Mouse (Mus musculus) intestine, embryonic 14.5 days (tissue): ENCODE measurements at regions not wholly inside any gene's neighbourhood (a gene's known extent, or its start where the extent isn't known, plus 50 kb on each side); places are given as distances from the start of the nearest gene placed in this dataset.

Experiments used
- ATAC-seq: fragments of 200-750 bp; cut with Nextera tagmentation; replicated peaks from 2 replicates; pipeline ENCODE4 v1.8.0; 2017; ENCODE audit warnings: low read depth, moderate number of reproducible peaks, moderate TSS enrichment, moderate library complexity; ENCODE audit not compliant: low FRiP score, low TSS enrichment
- DNase-seq: peaks from one replicate; pipeline ENCODE4 v3.0.0-alpha.2; 2018; ENCODE audit warnings: low spot score
- H3K27ac ChIP-seq: fragments of 300-500 bp; sonication (generic); 2 replicates; pipeline ENCODE4 v1.5.1; 2014; ENCODE audit warnings: low read depth, mild to moderate bottlenecking, control low read depth
- H3K27me3 ChIP-seq: fragments of 300-500 bp; sonication (generic); replicated peaks from 2 replicates; pipeline ENCODE4 v1.6.1; 2014; ENCODE audit warnings: low read length, control low read depth; ENCODE audit not compliant: control insufficient read depth, insufficient read depth
- H3K36me3 ChIP-seq: fragments of 300-500 bp; sonication (generic); 2 replicates; pipeline ENCODE4 v1.6.1; 2014; ENCODE audit warnings: low read length, control low read depth; ENCODE audit not compliant: control insufficient read depth, insufficient read depth
- H3K4me1 ChIP-seq: fragments of 300-500 bp; sonication (generic); replicated peaks from 2 replicates; pipeline ENCODE4 v1.6.1; 2014; ENCODE audit warnings: low read length, control low read depth, mixed read lengths; ENCODE audit not compliant: control insufficient read depth, insufficient read depth
- H3K4me2 ChIP-seq: fragments of 300-500 bp; sonication (generic); 2 replicates; pipeline ENCODE4 v1.6.1; 2014; ENCODE audit warnings: low read length
- H3K4me3 ChIP-seq: fragments of 300-500 bp; sonication (generic); 2 replicates; pipeline ENCODE4 v1.5.1; 2014; ENCODE audit warnings: low read depth, low read length, control low read depth, mixed read lengths
- H3K9ac ChIP-seq: fragments of 300-500 bp; sonication (generic); 2 replicates; pipeline ENCODE4 v1.6.1; 2014; ENCODE audit warnings: mild to moderate bottlenecking, low read length
- H3K9me3 ChIP-seq: fragments of 300-500 bp; sonication (generic); 2 replicates; pipeline ENCODE4 v1.6.1; 2016; ENCODE audit warnings: low read length, control low read depth; ENCODE audit not compliant: control insufficient read depth
- WGBS: fragments of 180-500 bp; shearing (Covaris S2); extraction: QIAGEN DNeasy Blood & Tissue Kit; methylation state at CpG from one replicate; pipeline ENCODE4 v1.1.7; 2014; 5-methylcytosine and 5-hydroxymethylcytosine counted together

DNA sequence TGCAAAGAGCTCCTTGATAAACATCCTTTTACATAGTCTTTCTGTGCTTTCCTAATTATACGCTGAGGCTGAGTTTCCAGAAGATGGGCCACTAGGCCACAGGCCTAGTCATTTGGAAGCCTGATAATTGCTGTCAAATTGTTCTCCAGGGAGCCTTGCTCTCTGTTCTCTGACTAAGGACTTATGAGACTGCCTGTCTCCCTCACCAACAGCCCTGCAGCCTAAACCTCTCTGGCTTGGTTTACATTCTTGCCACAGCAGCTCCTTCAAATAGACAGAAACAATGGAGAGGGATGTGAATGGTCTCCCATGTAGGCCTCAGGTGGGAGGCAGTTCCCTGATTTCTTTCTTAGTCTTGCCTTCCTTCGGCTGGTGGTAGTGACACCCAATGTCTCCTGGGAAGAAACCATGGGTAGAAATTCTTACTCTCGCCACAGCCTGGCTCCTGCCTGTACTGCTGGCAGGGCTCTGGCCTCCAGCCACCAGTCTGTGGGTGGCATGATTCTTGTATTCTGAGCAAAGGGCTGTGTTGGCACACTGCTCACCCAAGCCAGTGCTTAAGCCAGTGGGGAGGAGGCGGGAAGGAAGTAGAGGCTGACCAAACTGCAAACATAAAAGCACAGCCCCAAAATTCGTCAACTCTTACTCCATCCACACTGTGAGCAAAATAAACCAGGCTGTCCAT lies 176.2 kb upstream of the Marcks start:
- no peak overlapping the region for H3K27ac ChIP-seq
- 72% methylated on average over 5 of the region's 5 CpGs for WGBS
- H3K36me3 ChIP-seq = no peaks in the 10 kb centered on the region
- ATAC-seq = no peak
- H3K4me2 ChIP-seq = no peak overlapping the region
- no peak overlapping the region for H3K9ac ChIP-seq
- H3K4me3 ChIP-seq = no peak overlapping the region
- H3K27me3 ChIP-seq = no peaks in the 10 kb centered on the region
- no peaks in the 10 kb centered on the region for H3K9me3 ChIP-seq
- DNase-seq = peak; percentile 48
- H3K4me1 ChIP-seq = no peaks in the 10 kb centered on the region

DNA sequence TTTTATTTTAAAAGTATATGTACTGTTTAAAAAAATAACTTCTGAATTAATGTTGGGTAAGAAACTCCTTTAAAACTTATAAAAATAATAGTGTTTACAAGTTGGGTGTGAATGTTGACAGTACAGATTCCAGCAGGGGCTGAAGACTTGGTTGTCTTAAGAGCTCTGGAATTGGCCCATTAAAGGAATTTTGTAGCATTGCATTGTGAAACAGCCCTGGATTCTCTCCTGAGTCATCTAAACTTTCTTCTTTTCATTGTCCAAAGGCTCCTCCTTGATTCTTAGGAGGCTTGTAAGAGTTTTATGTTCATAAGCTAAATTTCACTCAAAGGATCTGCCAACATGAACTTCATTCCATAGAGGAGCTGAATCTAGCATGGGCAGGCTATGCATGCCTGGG lies 174.7 kb upstream of the Marcks start:
- Histone ChIP-seq H3K4me1 (no peaks in the 10 kb centered on the region), H3K9me3 (no peaks in the 10 kb centered on the region), H3K4me2 (no peak overlapping the region), H3K9ac (no peak overlapping the region), H3K4me3 (no peak overlapping the region), H3K27me3 (no peaks in the 10 kb centered on the region), H3K36me3 (no peaks in the 10 kb centered on the region), H3K27ac (no peak overlapping the region)
- DNase-seq (no peak), ATAC-seq (no peak)

DNA sequence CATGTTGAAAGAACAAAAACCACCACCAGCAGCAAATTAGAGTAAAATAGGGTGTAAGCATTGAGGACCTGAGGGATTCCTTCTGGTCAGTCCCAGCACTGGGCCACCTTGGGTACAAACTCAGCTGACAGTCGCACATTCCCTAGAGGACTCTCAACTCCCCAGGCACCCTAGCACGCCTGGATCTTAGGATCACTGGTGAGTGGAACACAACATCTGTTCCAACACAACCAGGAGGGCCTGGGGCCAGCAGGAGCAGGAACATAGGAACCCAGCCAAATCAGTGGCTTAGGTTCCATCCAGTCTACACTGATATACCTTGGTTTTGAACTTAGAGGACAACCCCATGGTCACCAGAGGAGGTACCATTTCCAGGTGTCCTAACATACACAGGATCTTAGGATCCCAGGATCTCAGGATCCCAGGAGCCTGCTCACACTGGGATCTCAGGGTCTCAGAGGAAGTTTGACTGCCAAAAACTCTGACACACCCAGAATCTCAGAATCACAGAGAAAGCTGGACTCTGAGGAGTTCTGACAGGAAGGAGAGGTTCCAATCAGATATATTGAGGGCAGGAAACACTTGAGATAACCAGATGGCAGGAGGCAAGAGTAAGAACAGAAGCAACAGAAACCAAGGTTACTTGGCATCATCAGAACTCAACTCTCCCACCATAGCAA lies 171.7 kb upstream of the Marcks start:
- Histone ChIP-seq H3K9ac (no peak overlapping the region), H3K4me2 (no peak overlapping the region), H3K27ac (no peak overlapping the region), H3K4me1 (no peaks in the 10 kb centered on the region), H3K4me3 (no peak overlapping the region), H3K27me3 (no peaks in the 10 kb centered on the region), H3K36me3 (no peaks in the 10 kb centered on the region), H3K9me3 (no peaks in the 10 kb centered on the region)
- WGBS = 88% methylated on average over 2 of the region's 2 CpGs
- ATAC-seq (no peak), DNase-seq (peak; percentile 35)

DNA sequence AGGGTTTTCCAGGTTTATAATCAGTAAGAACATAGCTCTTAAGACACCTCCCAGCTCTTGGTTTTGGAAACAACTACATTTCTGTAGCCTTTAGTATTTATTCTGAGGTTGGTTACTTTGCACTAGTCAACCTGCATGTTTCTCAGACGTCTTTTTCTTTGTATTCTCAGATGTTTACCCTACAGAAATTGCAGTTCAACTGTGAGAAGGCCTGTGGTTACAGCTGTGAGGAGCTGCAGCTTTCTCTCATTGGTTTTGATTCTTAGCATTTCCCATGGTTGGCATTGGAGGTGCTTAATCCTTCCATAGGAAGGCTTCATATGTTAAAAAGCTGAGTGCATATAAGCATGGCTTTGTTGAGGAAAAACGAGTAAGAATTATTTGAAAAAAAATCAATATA lies 165.9 kb upstream of the Marcks start:
- Histone ChIP-seq H3K27ac (no peak overlapping the region), H3K36me3 (no peaks in the 10 kb centered on the region), H3K9me3 (no peaks in the 10 kb centered on the region), H3K4me3 (no peak overlapping the region), H3K4me1 (no peaks in the 10 kb centered on the region), H3K27me3 (no peaks in the 10 kb centered on the region), H3K9ac (no peak overlapping the region), H3K4me2 (no peak overlapping the region)
- DNase-seq = no peak
- 36% methylated on average over 2 of the region's 2 CpGs for WGBS
- ATAC-seq = no peak

DNA sequence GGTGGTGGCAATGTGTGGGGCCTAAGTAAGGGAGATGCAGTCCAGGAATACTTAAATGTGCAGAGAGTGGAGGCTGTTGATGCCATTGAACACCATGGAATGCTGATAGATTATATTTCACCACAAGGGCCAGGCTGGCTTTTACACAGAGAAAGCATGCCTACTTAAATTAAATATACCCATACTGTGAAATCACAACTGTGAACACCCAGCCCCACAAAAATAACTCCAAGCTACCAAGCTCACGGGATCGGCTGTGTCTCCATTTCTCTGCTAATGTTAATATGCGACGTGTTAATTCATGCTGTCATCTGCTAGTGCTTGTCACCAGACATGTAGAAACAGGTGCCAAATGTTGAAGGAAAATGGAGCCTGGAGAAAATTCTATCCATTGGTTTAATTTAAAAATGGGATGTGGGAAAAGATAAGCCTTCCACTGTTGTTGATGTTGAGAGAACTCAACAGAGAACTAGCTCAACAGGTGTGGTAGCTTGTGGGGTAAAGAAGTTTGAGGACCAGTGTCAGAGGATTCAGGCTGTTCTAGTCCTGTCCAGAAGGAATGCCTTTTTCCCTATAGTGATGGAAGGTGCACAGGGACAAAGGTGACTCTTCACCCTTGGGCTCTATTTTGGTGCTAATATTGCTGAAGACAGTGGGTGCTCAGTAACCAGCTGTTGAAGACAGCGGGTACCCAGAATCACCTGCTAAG lies 161.6 kb upstream of the Marcks start:
- Histone ChIP-seq H3K4me1 (no peaks in the 10 kb centered on the region), H3K4me2 (no peak overlapping the region), H3K27me3 (no peaks in the 10 kb centered on the region), H3K4me3 (no peak overlapping the region), H3K9me3 (no peaks in the 10 kb centered on the region), H3K9ac (no peak overlapping the region), H3K27ac (no peak overlapping the region), H3K36me3 (no peaks in the 10 kb centered on the region)
- no peak for ATAC-seq
- no peak for DNase-seq
- WGBS = 92% methylated on average over 5 of the region's 5 CpGs

DNA sequence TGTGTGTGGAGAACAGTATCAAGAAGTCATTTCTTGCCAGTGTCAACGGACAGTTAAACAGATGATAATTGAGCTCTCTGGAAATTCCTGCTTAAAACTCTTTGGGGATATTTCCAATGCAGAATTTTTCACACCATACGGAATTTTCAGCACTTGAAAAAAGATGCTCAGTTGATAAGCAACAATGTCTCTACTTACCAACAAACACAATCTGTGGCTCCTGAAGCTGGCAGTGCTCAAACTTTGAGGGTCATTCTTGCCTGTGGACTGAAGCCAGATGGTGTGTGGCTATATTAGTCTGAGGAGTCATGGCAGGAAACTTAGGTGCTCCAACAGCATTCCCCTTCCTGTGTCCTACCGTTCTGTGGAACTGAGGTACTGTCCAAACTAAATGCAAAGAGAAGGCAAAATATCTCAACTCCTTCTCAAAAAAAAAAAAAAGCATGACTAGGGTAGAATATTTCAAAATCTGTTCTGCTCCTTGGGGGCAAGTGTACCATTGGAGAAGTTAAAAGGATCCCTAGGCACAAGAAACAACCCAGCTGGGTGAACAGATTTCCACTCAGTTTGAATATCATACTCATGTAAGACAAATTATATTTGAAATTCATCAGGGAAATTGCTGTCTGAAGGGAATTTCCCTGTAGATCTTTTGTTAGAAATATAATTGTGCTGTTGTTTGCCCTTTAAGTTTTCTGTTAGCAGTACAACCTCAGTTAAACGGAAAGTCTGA lies 160.1 kb upstream of the Marcks start:
- Histone ChIP-seq H3K27me3 (no peaks in the 10 kb centered on the region), H3K27ac (0 out of 2 replicates have a peak overlapping the region, but pooled peaks have one; percentile 1), H3K36me3 (no peaks in the 10 kb centered on the region), H3K9ac (no peak overlapping the region), H3K4me3 (no peak overlapping the region), H3K4me1 (no peaks in the 10 kb centered on the region), H3K4me2 (no peak overlapping the region), H3K9me3 (no peaks in the 10 kb centered on the region)
- ATAC-seq (no peak), DNase-seq (no peak)
- 85% methylated on average over 4 of the region's 4 CpGs for WGBS

DNA sequence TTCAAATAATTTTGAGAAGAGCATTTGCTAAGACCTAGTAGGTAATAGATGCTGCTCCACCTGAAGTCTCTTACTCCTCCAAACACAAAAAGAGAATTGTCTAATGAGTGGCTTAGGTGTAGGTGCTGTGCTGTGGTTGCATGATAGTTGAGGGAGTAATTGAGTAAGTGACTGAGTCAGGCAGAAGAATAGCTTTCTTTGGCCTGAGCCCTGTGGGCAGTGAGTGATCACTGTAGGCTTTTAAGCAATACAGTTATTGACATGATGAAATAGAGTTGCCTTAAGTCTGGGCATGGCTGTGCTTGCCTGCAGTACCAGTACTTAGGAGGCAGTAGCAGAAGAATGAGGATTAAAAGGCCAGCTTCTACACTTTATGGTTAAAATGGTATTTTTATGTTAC lies 155.5 kb upstream of the Marcks start:
- H3K4me3 ChIP-seq = no peak overlapping the region
- H3K27me3 ChIP-seq = no peaks in the 10 kb centered on the region
- no peak overlapping the region for H3K9ac ChIP-seq
- ATAC-seq (no peak), DNase-seq (no peak)
- no peaks in the 10 kb centered on the region for H3K4me1 ChIP-seq
- H3K9me3 ChIP-seq = 0 out of 2 replicates have a peak, but pooled peaks cover 3% of the 10 kb centered on the region
- H3K27ac ChIP-seq = no peak overlapping the region
- H3K4me2 ChIP-seq = no peak overlapping the region
- no peaks in the 10 kb centered on the region for H3K36me3 ChIP-seq

DNA sequence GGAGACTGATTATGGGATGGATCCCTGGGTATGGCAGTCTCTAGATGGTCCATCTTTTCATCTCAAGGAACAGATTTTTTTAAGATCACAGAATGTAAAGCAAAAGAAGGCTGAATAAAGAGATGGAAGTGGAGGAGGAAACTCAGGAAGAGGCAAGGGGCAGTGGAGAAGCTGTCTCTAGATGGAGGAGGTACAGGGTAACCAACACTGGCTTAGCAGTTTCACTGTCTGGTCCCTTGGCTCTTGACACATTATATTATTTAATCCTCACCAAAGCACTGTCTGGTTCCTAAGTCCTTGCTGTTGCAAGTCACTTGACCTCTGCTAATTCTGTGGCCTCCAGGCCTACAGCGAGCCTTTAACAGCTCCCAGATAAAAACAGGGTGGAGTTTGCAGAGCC lies 154.6 kb upstream of the Marcks start:
- H3K4me3 ChIP-seq = no peak overlapping the region
- no peaks in the 10 kb centered on the region for H3K27me3 ChIP-seq
- no peak overlapping the region for H3K9ac ChIP-seq
- DNase-seq = no peak
- no peaks in the 10 kb centered on the region for H3K36me3 ChIP-seq
- H3K4me2 ChIP-seq = no peak overlapping the region
- ATAC-seq = no peak
- no peak overlapping the region for H3K27ac ChIP-seq
- WGBS = 41% methylated on average over 1 of the region's 1 CpGs
- H3K4me1 ChIP-seq = no peaks in the 10 kb centered on the region
- 0 out of 2 replicates have a peak, but pooled peaks cover 3% of the 10 kb centered on the region for H3K9me3 ChIP-seq
